ENCODE assay signal across 26 mouse cellular contexts in the genomic region with DNA sequence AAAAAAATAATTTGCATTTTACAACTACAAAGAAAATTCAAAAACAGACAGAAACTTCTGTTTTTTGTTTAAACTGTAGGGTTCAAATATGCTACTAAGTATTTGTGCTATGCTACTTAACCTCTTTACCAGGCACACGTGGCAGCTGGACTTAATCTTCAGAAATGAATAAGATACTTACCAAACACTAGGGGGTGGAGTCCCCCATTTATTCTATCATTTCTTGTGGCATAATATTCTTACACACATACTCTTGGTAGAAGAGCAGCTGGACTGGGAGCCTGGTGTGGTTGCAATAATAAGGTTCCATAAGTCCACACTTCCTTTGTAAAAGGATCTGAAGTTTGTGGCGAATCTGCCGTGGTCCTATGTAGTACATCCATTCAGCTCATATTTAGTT. TPM values are rescaled to one million over a fixed set of nuclear protein-coding genes. Genes with fewer than 3 reads are reported as not detected.
DNase-seq lines count a peak whose midpoint lies in the region; ATAC-seq and TF ChIP-seq lines count a peak whose summit lies in the region.
"Had no signal": no experiment of that assay in that cellular context is flagged by ENCODE, and none has a peak within 500 bp of the region (broad histone marks: within the 10 kb centered on the region; RNA-seq: fewer than 3 reads in every experiment).

No protein-coding gene starts in this region.

- no peak overlapping the region for H3K9ac ChIP-seq in midbrain, embryonic 11.5 days (ENCODE audit: low read length)
- H3K9ac ChIP-seq in midbrain, embryonic 14.5 days (replicated peaks; ENCODE audit: low read length): no peak overlapping the region
- no peak overlapping the region for H3K9ac ChIP-seq in forebrain, embryonic 12.5 days
- H3K9ac ChIP-seq: embryonic facial prominence, embryonic 13.5 days; forebrain, embryonic 13.5 days; hindbrain, embryonic 12.5 days; hindbrain, embryonic 15.5 days had no signal

- no peak for DNase-seq in gastrocnemius, adult 2 months
- DNase-seq in gastrocnemius, postnatal 25 days: no peak
- DNase-seq in midbrain, embryonic 11.5 days (ENCODE audit: low spot score, missing footprints): peak; percentile 61
- no peak for DNase-seq in midbrain, embryonic 14.5 days
- peak; percentile 2 for DNase-seq in NIH3T3 (ENCODE audit: low read depth)
- DNase-seq in right cerebral cortex, postnatal 14 days: no peak
- no peak for DNase-seq in lung, postnatal 36 days
- DNase-seq: adrenal gland, adult 2 months; adrenal gland, postnatal 14 days; cerebellum, adult 11-12 months; cerebellum, adult 8-10 months; cerebellum, postnatal 10 days; cerebellum, postnatal 36 days; embryo, embryonic 11 days; gastrocnemius, postnatal 14 days; heart, adult 2 months had no signal

- no peak overlapping the region for H3K4me3 ChIP-seq in gastrocnemius, adult 2 months
- H3K4me3 ChIP-seq in midbrain, embryonic 11.5 days (ENCODE audit: low read depth, low read length): no peak overlapping the region
- no peak overlapping the region for H3K4me3 ChIP-seq in midbrain, embryonic 14.5 days (replicated peaks; ENCODE audit: low read depth, low read length)
- H3K4me3 ChIP-seq in forebrain, embryonic 12.5 days (replicated peaks): no peak overlapping the region
- H3K4me3 ChIP-seq: embryonic facial prominence, embryonic 10.5 days; embryonic facial prominence, embryonic 13.5 days; erythroblast, embryonic 14.5 days; forebrain, embryonic 13.5 days; heart, adult 2 months; hindbrain, embryonic 12.5 days; hindbrain, embryonic 15.5 days had no signal

- no peaks in the 10 kb centered on the region for H3K36me3 ChIP-seq in midbrain, embryonic 11.5 days (ENCODE audit: control insufficient read depth, insufficient read depth, low read length)
- no peaks in the 10 kb centered on the region for H3K36me3 ChIP-seq in midbrain, embryonic 14.5 days (ENCODE audit: control insufficient read depth, insufficient read depth, low read length)
- H3K36me3 ChIP-seq in forebrain, embryonic 12.5 days (replicated peaks): no peaks in the 10 kb centered on the region
- H3K36me3 ChIP-seq: embryonic facial prominence, embryonic 10.5 days; embryonic facial prominence, embryonic 13.5 days; hindbrain, embryonic 12.5 days; hindbrain, embryonic 15.5 days had no signal

- ATAC-seq in midbrain, embryonic 11.5 days (ENCODE audit: low FRiP score): no peak
- ATAC-seq in midbrain, embryonic 14.5 days (ENCODE audit: low FRiP score, low TSS enrichment): no peak
- no peak for ATAC-seq in forebrain, embryonic 12.5 days (ENCODE audit: low FRiP score)
- ATAC-seq: CD4-positive, CD25-positive, alpha-beta regulatory T cell, adult 4 months; forebrain, embryonic 13.5 days; forebrain, embryonic 16.5 days had no signal

- H3K4me1 ChIP-seq in midbrain, embryonic 11.5 days (ENCODE audit: control insufficient read depth, insufficient read depth, low read length): no peaks in the 10 kb centered on the region
- H3K4me1 ChIP-seq in midbrain, embryonic 14.5 days (ENCODE audit: control insufficient read depth, insufficient read depth, low read length): no peaks in the 10 kb centered on the region
- no peaks in the 10 kb centered on the region for H3K4me1 ChIP-seq in forebrain, embryonic 12.5 days
- H3K4me1 ChIP-seq: embryonic facial prominence, embryonic 10.5 days; embryonic facial prominence, embryonic 13.5 days; forebrain, embryonic 13.5 days; hindbrain, embryonic 12.5 days; hindbrain, embryonic 15.5 days had no signal

- no peaks in the 10 kb centered on the region for H3K9me3 ChIP-seq in midbrain, embryonic 11.5 days (ENCODE audit: control insufficient read depth, low read length)
- H3K9me3 ChIP-seq in midbrain, embryonic 14.5 days (ENCODE audit: control insufficient read depth, low read length): no peaks in the 10 kb centered on the region
- H3K9me3 ChIP-seq in forebrain, embryonic 12.5 days: no peaks in the 10 kb centered on the region
- H3K9me3 ChIP-seq: embryonic facial prominence, embryonic 10.5 days; embryonic facial prominence, embryonic 13.5 days; forebrain, embryonic 13.5 days; hindbrain, embryonic 12.5 days; hindbrain, embryonic 15.5 days had no signal

- TF ChIP-seq CTCF in gastrocnemius, adult 2 months (IDR thresholded peaks at IDR 0.05): peak; percentile 19; the same call in 1 of the 2 replicates

- WGBS in midbrain, embryonic 11.5 days: 60% methylated on average over 3 of the region's 3 CpGs
- WGBS in midbrain, embryonic 14.5 days: 66% methylated on average over 3 of the region's 3 CpGs
- 62% methylated on average over 3 of the region's 3 CpGs for WGBS in forebrain, embryonic 12.5 days

- no peak overlapping the region for H3K4me2 ChIP-seq in midbrain, embryonic 11.5 days
- H3K4me2 ChIP-seq in midbrain, embryonic 14.5 days (ENCODE audit: low read length): no peak overlapping the region
- H3K4me2 ChIP-seq in forebrain, embryonic 12.5 days: no peak overlapping the region
- H3K4me2 ChIP-seq: embryonic facial prominence, embryonic 13.5 days; forebrain, embryonic 13.5 days; heart, embryonic 11.5 days; hindbrain, embryonic 12.5 days; hindbrain, embryonic 15.5 days had no signal

- no peaks in the 10 kb centered on the region for H3K27me3 ChIP-seq in midbrain, embryonic 11.5 days (ENCODE audit: control insufficient read depth, insufficient read depth, low read length)
- H3K27me3 ChIP-seq in midbrain, embryonic 14.5 days (ENCODE audit: control insufficient read depth, insufficient read depth, low read length): no peaks in the 10 kb centered on the region
- H3K27me3 ChIP-seq in forebrain, embryonic 12.5 days: no peaks in the 10 kb centered on the region
- H3K27me3 ChIP-seq: embryonic facial prominence, embryonic 13.5 days; forebrain, embryonic 13.5 days; hindbrain, embryonic 12.5 days; hindbrain, embryonic 15.5 days had no signal

- H3K27ac ChIP-seq in gastrocnemius, adult 2 months: no peak overlapping the region
- no peak overlapping the region for H3K27ac ChIP-seq in midbrain, embryonic 11.5 days (ENCODE audit: low read depth, low read length)
- H3K27ac ChIP-seq in midbrain, embryonic 14.5 days (replicated peaks; ENCODE audit: low read depth, low read length): no peak overlapping the region
- H3K27ac ChIP-seq in forebrain, embryonic 12.5 days: no peak overlapping the region
- H3K27ac ChIP-seq: embryonic facial prominence, embryonic 10.5 days; embryonic facial prominence, embryonic 13.5 days; forebrain, embryonic 13.5 days; heart, adult 2 months; hindbrain, embryonic 12.5 days; hindbrain, embryonic 15.5 days had no signal

- intact Hi-C loops in gastrocnemius, adult 2 months (cut with DNase I): no loop called here

RNA-seq across cellular contexts. Expression of gene Stard3nl, which starts 53.8 kb away (rescaled TPM):
- total RNA-seq in gastrocnemius, adult 2 months (2021): 1 to 10 TPM; 6.7 to 7.9 TPM
- 1 to 10 TPM; 5.2 to 8.5 TPM for total RNA-seq in gastrocnemius, postnatal 25 days (2021)
- 133 and 135 TPM in 2 replicates for polyA plus RNA-seq in midbrain, embryonic 11.5 days (2014; fragmentation: Nextera tagmentation; extraction: Ambion mirVana)
- 205 and 228 TPM in 2 replicates for polyA plus RNA-seq in midbrain, embryonic 14.5 days (2014; fragmentation: Nextera tagmentation; extraction: Ambion mirVana)
- 128 and 132 TPM in 2 replicates for polyA plus RNA-seq in forebrain, embryonic 12.5 days (2016; fragmentation: Nextera tagmentation; extraction: Ambion mirVana)

Comparison
In these comparisons a context has a peak if more than half of its experiments do, and no peak if none do; other contexts are left out.
1. DNase-seq: peak in midbrain, embryonic 11.5 days (single experiment) and NIH3T3 (single experiment); none in gastrocnemius, adult 2 months (single experiment), gastrocnemius, postnatal 25 days (single experiment), midbrain, embryonic 14.5 days (single experiment), right cerebral cortex, postnatal 14 days (single experiment) and lung, postnatal 36 days (single experiment).